Mouse (Mus musculus) heart, postnatal 25 days (tissue): ENCODE data around the gene Tekt4. TPM values are rescaled to one million over a fixed set of nuclear protein-coding genes. Genes with fewer than 3 reads are reported as not detected.

Experiments
- DNase-seq: peaks from one replicate; pipeline ENCODE4 v3.0.0; 2022; ENCODE audit warnings: low spot score
- intact Hi-C: fragments of 180-260 bp; cut with DNase I; formaldehyde crosslinking; loops from one replicate; pipeline ENCODE4 v1.15.1; 2025
- total RNA-seq, 2 experiments: library from RNA; stranded (reverse); gene quantifications; 2 replicates each; pipeline ENCODE4 v1.2.3; 2021

Tekt4 gene
- total RNA-seq, 2 experiments from 2014 or later: not detected

DNA sequence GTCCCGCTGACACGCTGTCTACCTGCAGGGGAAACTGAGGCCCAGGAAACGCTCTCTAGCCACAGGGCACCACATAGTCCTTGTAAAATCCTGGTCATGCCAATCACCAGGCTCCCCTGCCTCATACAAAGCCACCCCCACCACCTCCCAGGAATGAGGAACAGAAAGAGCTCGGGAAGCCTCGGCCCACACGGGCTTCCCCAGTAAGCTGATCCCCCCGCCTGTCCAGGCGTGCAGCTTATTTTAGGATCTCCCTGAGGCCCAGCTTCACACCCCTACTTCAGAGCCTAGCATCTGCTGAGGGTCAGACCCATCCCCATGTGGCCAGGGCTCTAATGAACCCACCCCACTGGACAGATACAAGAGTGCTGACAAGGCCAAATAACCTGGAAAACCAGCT is 23.9 kb upstream of the Tekt4 start:
- intact Hi-C loops: no loop called here
- DNase-seq: no peak

GRCm38 (mm10) chr17:25432433-25433181 is 21.8 kb upstream of the Tekt4 start:
- intact Hi-C loops: no loop called here
- no peak for DNase-seq

DNA sequence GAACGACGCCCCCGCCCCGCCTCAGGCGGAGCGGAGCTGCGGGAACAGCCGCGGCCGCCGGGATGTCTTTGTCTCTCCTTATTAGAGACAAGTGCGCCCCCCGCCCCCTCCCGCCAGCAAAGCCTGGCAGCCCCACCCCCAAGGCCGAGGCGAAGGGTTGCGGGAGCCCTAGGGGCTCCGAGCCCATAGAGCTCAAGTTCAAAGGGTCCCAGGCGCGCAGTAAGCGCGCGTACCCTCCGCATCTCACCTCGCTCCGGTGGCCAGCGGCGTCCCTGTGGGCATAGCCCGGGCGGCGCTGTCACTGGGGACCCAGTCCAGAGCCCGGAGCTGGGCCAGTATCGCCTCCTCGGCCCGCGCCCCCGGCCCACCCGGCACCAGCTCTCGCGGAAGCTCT is 21.2 kb upstream of the Tekt4 start:
- intact Hi-C loops: no loop called here
- no peak for DNase-seq

GRCm38 (mm10) chr17:25433617-25434606 is 20.5 kb upstream of the Tekt4 start, which contains the start of gene Cacna1h:
Cacna1h (minus strand) TSS chr17:25433783.
- intact Hi-C loops: no loop called here
- no peak for DNase-seq

- DNase-seq: no peak
- intact Hi-C loops: no loop called here
These were observed 13.0 kb upstream of the Tekt4 start for GRCm38 (mm10) chr17:25441417-25441816.

- intact Hi-C loops: no loop called here
- no peak for DNase-seq
These were observed 11.5 kb upstream of the Tekt4 start for GRCm38 (mm10) chr17:25442889-25443288.

- DNase-seq: no peak
These were observed 9.3 kb upstream of the Tekt4 start for GRCm38 (mm10) chr17:25445074-25445473.

GRCm38 (mm10) chr17:25445841-25446240 is 8.6 kb upstream of the Tekt4 start:
- no peak for DNase-seq
- intact Hi-C loops: no loop called here

More at GRCm38 (mm10) chr17:25445074-25445473, 9.3 kb upstream of the Tekt4 start:
- intact Hi-C loops: no loop called here

GRCm38 (mm10) chr17:25447865-25448264 is 6.5 kb upstream of the Tekt4 start:
- intact Hi-C loops: no loop called here
- DNase-seq: no peak

- DNase-seq: no peak
- intact Hi-C loops: no loop called here
These were observed 4.1 kb upstream of the Tekt4 start for GRCm38 (mm10) chr17:25450329-25450728.

DNA sequence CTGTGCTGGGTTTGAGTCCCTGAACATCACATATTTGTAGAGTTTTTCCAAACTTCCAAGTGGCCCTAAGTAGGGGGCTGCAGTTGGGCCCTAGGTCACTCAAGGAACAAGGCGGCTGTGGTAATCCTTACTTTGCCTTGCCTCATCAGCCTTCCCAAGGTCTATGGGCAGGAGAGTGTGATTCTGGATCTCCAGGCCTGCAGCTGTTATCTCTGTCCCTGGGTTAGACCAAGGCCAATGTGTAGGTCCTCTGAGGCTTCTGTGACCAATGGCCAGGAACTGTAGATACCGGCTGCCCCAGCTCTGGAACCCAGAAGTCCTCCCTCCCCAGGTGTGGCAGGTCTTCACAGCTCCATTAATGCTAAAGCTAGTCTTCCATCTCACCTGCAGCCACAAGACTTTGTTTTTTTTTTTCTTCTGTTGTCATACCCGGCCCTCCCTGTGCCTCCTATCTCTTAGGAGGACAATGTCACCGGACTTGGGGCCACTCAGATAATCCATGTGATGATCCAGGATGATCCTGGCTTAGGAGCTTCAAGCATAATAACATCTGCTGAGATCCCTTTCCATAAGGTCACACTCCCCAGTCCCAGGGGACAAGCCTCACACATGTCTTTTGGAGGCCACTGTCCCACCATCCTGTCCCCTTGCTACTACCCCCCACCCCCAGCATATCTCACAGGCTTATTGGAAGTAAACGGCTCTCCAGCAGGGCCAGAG is 2.0 kb upstream of the Tekt4 start:
- intact Hi-C loops: no loop called here
- DNase-seq: no peak

GRCm38 (mm10) chr17:25456540-25456939 is 2.1 kb downstream of the Tekt4 start:
- no peak for DNase-seq
- intact Hi-C loops: no loop called here

DNA sequence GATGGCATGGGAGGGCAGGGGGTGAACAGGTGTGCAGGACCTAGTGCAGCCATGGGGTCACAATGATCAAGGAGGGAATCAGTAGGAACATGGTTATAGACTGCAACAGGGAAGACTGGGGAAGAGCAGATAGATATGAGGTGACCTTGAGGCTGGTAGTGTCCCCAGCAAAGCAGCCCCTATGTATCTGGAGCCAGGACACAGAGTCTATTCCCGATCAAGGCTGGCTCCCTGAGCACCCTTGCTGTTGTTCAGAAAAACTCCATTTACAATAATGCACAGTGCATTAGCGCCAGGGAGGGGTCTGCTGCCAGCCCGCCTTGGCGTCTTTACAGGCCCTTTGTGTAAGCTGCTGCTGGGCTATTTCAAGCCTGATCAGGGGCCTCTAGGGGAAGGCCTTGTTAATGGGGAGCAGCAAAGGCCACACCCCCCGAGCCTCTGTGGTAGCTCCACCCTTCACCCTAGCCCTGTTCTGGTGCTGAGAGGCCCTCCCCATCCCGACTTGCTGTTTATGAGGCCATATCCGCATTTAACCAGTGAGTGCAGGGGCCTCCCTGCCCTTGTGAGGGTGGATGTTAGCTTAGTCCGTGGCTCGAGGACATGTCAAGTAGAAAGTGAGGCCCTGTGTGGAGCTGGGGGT is 7.9 kb downstream of the Tekt4 start:
- DNase-seq: no peak
- intact Hi-C loops: no loop called here

- intact Hi-C loops: no loop called here
- DNase-seq: no peak
These were observed 9.0 kb downstream of the Tekt4 start for GRCm38 (mm10) chr17:25463326-25463945.

DNA sequence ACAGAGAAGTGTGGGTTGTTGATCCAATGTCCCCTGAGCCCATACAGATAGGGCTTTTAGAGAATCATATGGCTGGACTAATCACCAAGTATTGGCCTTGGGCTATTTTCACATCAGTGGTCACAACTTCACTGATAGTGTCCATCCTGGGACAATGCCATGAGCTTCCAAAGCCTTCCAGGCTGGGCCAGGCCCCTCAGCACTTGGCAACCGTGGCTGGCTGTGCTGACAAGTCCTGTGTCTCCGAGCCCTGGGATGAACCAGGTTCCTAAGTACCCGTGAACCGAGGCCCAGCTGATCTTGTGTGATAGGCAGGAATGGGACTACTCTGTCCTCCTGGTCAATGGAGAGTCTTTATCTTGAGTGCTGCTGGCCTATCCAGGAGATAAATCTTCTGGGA is 9.7 kb downstream of the Tekt4 start:
- intact Hi-C loops: no loop called here
- no peak for DNase-seq

GRCm38 (mm10) chr17:25466257-25466656 is 11.8 kb downstream of the Tekt4 start:
- intact Hi-C loops: no loop called here
- no peak for DNase-seq

GRCm38 (mm10) chr17:25467781-25468180 is 13.4 kb downstream of the Tekt4 start:
- intact Hi-C loops: no loop called here
- no peak for DNase-seq

DNA sequence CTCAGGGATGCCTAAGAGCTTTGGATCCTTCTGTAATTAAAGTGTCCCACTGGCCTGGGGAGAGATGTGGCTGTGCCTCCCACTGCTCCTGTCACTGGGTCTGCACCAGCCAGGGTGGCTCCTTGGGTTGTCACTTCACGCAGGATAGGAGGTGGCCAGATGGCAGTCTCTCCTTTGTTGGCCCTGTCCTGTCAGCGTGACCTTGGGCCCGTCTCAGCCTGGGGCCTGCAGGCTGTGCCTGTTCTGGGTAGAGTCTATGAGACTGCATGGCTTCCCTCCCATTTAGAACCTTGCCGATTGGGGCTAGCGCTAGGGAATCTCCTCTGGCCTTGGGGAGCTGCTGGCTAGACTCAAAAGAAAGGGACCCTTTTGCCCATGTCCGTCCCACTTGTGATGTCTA is 13.9 kb downstream of the Tekt4 start:
- DNase-seq: no peak
- intact Hi-C loops: no loop called here

DNA sequence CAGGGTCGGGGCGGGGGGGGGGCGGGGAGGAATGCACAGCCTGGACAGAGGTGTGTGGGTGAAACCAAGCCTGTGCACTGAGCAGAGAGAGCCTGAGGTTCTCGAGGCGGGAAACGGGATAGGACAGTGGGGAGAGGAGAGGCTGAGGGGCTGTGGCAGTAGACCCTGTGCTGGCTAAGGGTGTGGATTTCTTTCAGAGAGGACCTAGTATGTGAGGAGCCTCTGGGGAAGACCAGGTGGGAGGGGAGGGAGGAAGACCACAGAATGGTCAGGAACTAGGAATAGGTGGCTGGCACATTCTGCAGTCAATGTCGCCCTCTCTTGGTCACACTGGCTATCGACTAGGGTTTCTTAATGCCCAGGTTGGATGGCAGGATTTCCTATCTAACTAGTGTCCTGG is 15.4 kb downstream of the Tekt4 start:
- intact Hi-C loops: loop anchor here (1.0 to 10.0 kb wide), 3 partner anchors 71 to 335 kb away; partner anchors contain the start of gene Fbxl16
- DNase-seq: no peak
